Mouse (Mus musculus) testis, adult 2 months (tissue): ENCODE measurements around the gene Exoc5.

Experiments used
- CTCF ChIP-seq: fragments of 200-500 bp; IDR thresholded peaks from 2 replicates; pipeline ENCODE4 v1.5.1; 2012; ENCODE audit warnings: low read depth, mild to moderate bottlenecking, inconsistent platforms, low read length, moderate library complexity; ENCODE audit not compliant: control insufficient read depth, insufficient read depth, insufficient replicate concordance
- POLR2A ChIP-seq: fragments of 200-500 bp; IDR thresholded peaks from 2 replicates; pipeline ENCODE4 v1.6.1; 2012; ENCODE audit warnings: low read depth, mild to moderate bottlenecking, inconsistent platforms, low read length, moderate library complexity; ENCODE audit not compliant: control insufficient read depth

GRCm38 (mm10) chr14:49078820-49079219, 12.4 kb upstream of the Exoc5 start:
- TF ChIP-seq CTCF, result no peak
- no peak for TF ChIP-seq POLR2A
